Mouse (Mus musculus): ENCODE measurements around the gene Cntnap1. TPM values are rescaled to one million over a fixed set of nuclear protein-coding genes. Genes with fewer than 3 reads are reported as not detected.

The Cntnap1 gene
- polyA plus RNA-seq, 2 experiments, result 0.56 to 1.5 TPM

GRCm38 (mm10) chr11:101162772-101163171 is 7.6 kb upstream of the Cntnap1 start:
- Histone ChIP-seq H3K36me3 (ENCODE audit: control insufficient read depth, insufficient read depth, low read length) (peaks cover 60% of the 10 kb centered on the region), H3K4me3 (replicated peaks; ENCODE audit: low read length) (no peak overlapping the region), H3K9me3 (ENCODE audit: control insufficient read depth, low read length) (no peaks in the 10 kb centered on the region), H3K27me3 (ENCODE audit: control insufficient read depth, insufficient read depth, low read length) (peaks cover 59% of the 10 kb centered on the region), H3K9ac (ENCODE audit: low read depth, low read length, severe bottlenecking) (no peak overlapping the region), H3K27ac (replicated peaks; ENCODE audit: low read depth, low read length) (no peak overlapping the region), H3K4me1 (ENCODE audit: control insufficient read depth, insufficient read depth, low read length) (peaks cover 14% of the 10 kb centered on the region), H3K4me2 (replicated peaks; ENCODE audit: low read depth, low read length, severe bottlenecking) (no peak overlapping the region)
- 52% methylated on average over 5 of the region's 5 CpGs for WGBS
- no peak for DNase-seq (ENCODE audit: low spot score)
- no peak for TF ChIP-seq POLR2A (IDR thresholded peaks at IDR 0.05; ENCODE audit: borderline replicate concordance, extremely low read depth, insufficient read depth, insufficient read length)
- ATAC-seq (ENCODE audit: low FRiP score, low read depth), result no peak

GRCm38 (mm10) chr11:101163476-101164350 is 6.6 kb upstream of the Cntnap1 start:
- ATAC-seq (ENCODE audit: low FRiP score, low read depth) (0 out of 2 replicates have a peak, but pooled peaks have one; percentile 38), DNase-seq (ENCODE audit: low spot score) (no peak)
- Histone ChIP-seq H3K27me3 (ENCODE audit: control insufficient read depth, insufficient read depth, low read length) (peaks cover 69% of the 10 kb centered on the region), H3K9me3 (ENCODE audit: control insufficient read depth, low read length) (no peaks in the 10 kb centered on the region), H3K9ac (ENCODE audit: low read depth, low read length, severe bottlenecking) (peak overlapping the region; percentile 49), H3K4me2 (replicated peaks; ENCODE audit: low read depth, low read length, severe bottlenecking) (peak overlapping the region; percentile 71), H3K4me3 (replicated peaks; ENCODE audit: low read length) (peak overlapping the region; percentile 40), H3K36me3 (ENCODE audit: control insufficient read depth, insufficient read depth, low read length) (peaks cover 62% of the 10 kb centered on the region), H3K4me1 (ENCODE audit: control insufficient read depth, insufficient read depth, low read length) (peaks cover 14% of the 10 kb centered on the region), H3K27ac (replicated peaks; ENCODE audit: low read depth, low read length) (no peak overlapping the region)
- TF ChIP-seq POLR2A (IDR thresholded peaks at IDR 0.05; ENCODE audit: borderline replicate concordance, extremely low read depth, insufficient read depth, insufficient read length), result no peak
- 11% methylated on average over 35 of the region's 49 CpGs for WGBS

- ATAC-seq (ENCODE audit: low FRiP score, low read depth) (no peak), DNase-seq (ENCODE audit: low spot score) (no peak)
- Histone ChIP-seq H3K4me3 (replicated peaks; ENCODE audit: low read length) (peak overlapping the region; percentile 40), H3K36me3 (ENCODE audit: control insufficient read depth, insufficient read depth, low read length) (peaks cover 62% of the 10 kb centered on the region), H3K9me3 (ENCODE audit: control insufficient read depth, low read length) (no peaks in the 10 kb centered on the region), H3K27me3 (ENCODE audit: control insufficient read depth, insufficient read depth, low read length) (peaks cover 75% of the 10 kb centered on the region), H3K4me2 (replicated peaks; ENCODE audit: low read depth, low read length, severe bottlenecking) (peak overlapping the region; percentile 71), H3K27ac (replicated peaks; ENCODE audit: low read depth, low read length) (no peak overlapping the region), H3K9ac (ENCODE audit: low read depth, low read length, severe bottlenecking) (peak overlapping the region; percentile 49), H3K4me1 (ENCODE audit: control insufficient read depth, insufficient read depth, low read length) (peaks cover 14% of the 10 kb centered on the region)
- WGBS, result 6% methylated on average over 21 of the region's 21 CpGs
- no peak for TF ChIP-seq POLR2A (IDR thresholded peaks at IDR 0.05; ENCODE audit: borderline replicate concordance, extremely low read depth, insufficient read depth, insufficient read length)
Measured at GRCm38 (mm10) chr11:101164351-101164665, 6.0 kb upstream of the Cntnap1 start.

- DNase-seq (ENCODE audit: low spot score) (no peak), ATAC-seq (ENCODE audit: low FRiP score, low read depth) (no peak)
- Histone ChIP-seq H3K4me2 (replicated peaks; ENCODE audit: low read depth, low read length, severe bottlenecking) (peak overlapping the region; percentile 71), H3K9me3 (ENCODE audit: control insufficient read depth, low read length) (no peaks in the 10 kb centered on the region), H3K27ac (replicated peaks; ENCODE audit: low read depth, low read length) (no peak overlapping the region), H3K9ac (ENCODE audit: low read depth, low read length, severe bottlenecking) (no peak overlapping the region), H3K27me3 (ENCODE audit: control insufficient read depth, insufficient read depth, low read length) (peaks cover 81% of the 10 kb centered on the region), H3K4me3 (replicated peaks; ENCODE audit: low read length) (no peak overlapping the region), H3K36me3 (ENCODE audit: control insufficient read depth, insufficient read depth, low read length) (peaks cover 62% of the 10 kb centered on the region), H3K4me1 (ENCODE audit: control insufficient read depth, insufficient read depth, low read length) (peaks cover 20% of the 10 kb centered on the region)
- WGBS, result 15% methylated on average over 33 of the region's 35 CpGs
- no peak for TF ChIP-seq POLR2A (IDR thresholded peaks at IDR 0.05; ENCODE audit: borderline replicate concordance, extremely low read depth, insufficient read depth, insufficient read length)
Measured at GRCm38 (mm10) chr11:101164677-101165580, 5.4 kb upstream of the Cntnap1 start.

GRCm38 (mm10) chr11:101166357-101166756 is 4.0 kb upstream of the Cntnap1 start:
- peaks cover 58% of the 10 kb centered on the region for H3K36me3 ChIP-seq (ENCODE audit: control insufficient read depth, insufficient read depth, low read length)
- DNase-seq (ENCODE audit: low spot score) (no peak), ATAC-seq (ENCODE audit: low FRiP score, low read depth) (no peak)
- no peaks in the 10 kb centered on the region for H3K9me3 ChIP-seq (ENCODE audit: control insufficient read depth, low read length)
- H3K4me2 ChIP-seq (replicated peaks; ENCODE audit: low read depth, low read length, severe bottlenecking), result no peak overlapping the region
- 44% methylated on average over 14 of the region's 14 CpGs for WGBS
- no peak for TF ChIP-seq POLR2A (IDR thresholded peaks at IDR 0.05; ENCODE audit: borderline replicate concordance, extremely low read depth, insufficient read depth, insufficient read length)
- peaks cover 87% of the 10 kb centered on the region for H3K27me3 ChIP-seq (ENCODE audit: control insufficient read depth, insufficient read depth, low read length)
- H3K27ac ChIP-seq (replicated peaks; ENCODE audit: low read depth, low read length), result no peak overlapping the region
- no peak overlapping the region for H3K9ac ChIP-seq (ENCODE audit: low read depth, low read length, severe bottlenecking)
- H3K4me1 ChIP-seq (ENCODE audit: control insufficient read depth, insufficient read depth, low read length), result peaks cover 23% of the 10 kb centered on the region
- no peak overlapping the region for H3K4me3 ChIP-seq (replicated peaks; ENCODE audit: low read length)

Data from limb, embryonic 14.5 days (tissue).